Mouse (Mus musculus) embryonic stem cell, embryonic (primary cell): ENCODE measurements at regions not wholly inside any gene's neighbourhood (a gene's known extent, or its start where the extent isn't known, plus 50 kb on each side); places are given as distances from the start of the nearest gene placed in this dataset.
"Not testable (repeated sequence)": the region's sequence is repeated elsewhere in the genome, so short reads cannot be mapped to it uniquely, and the experiment has no call there.

ENCODE experiments used
- CTCF ChIA-PET, 4 experiments: fragments of 300-600 bp in 2 of 4; fragments of 350-600 bp in 2 of 4; sonication (Branson Sonifier 250); formaldehyde crosslinking; loops; one replicate each; lab custom pipeline; 2022; ENCODE audit warnings: inconsistent platforms in 2 of 4; lab: Charles Lee
- POLR2A ChIA-PET, 4 experiments: fragments of 300-600 bp in 2 of 4; fragments of 350-600 bp in 2 of 4; sonication (Branson Sonifier 250); formaldehyde crosslinking; loops; one replicate each; lab custom pipeline; 2022; ENCODE audit warnings: antibody characterized with exemption in 4 of 4, inconsistent platforms in 1 of 4; lab: Charles Lee

DNA sequence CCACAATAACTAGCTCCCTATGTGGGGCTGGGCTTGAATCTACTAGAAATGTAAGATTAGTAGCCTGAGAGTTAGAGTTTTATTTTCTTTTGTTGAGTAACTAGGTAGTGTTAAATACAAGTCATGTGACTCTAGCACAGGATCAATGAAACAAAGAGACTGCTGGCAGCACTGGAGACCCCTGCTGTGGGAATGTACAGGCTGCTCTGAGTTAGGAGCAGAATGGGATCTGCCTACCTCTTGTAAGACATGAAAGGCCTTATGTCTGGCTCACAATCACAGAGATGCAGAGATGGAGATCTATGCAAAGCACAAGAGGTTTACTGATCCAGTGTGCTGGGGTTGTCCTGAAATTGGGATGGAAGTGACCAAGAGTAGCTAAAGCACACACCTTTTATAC, 193.9 kb upstream of the Kcnmb2 start:
- POLR2A ChIA-PET, CTCF ChIA-PET: not testable (repeated sequence)

DNA sequence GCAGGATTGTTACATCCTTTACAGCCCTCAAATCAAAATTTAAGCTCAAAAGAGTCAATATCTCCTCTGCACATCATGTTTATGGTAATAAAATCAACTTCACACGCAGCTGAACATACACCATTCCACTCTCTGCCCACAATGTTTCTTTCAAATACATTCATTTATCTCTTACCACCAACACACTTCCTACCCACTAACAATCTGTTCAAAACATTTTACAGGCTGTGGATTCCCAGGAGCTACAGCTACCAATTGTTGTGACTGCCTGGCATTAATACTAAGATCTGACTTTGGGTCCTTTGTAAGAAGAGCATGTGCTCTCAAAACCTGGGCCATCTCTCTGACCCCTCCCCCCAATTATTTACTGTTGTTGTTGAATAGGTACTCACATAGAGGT, 161.0 kb upstream of the Kcnmb2 start:
- ChIA-PET POLR2A (no interaction called here), CTCF (no interaction called here)

DNA sequence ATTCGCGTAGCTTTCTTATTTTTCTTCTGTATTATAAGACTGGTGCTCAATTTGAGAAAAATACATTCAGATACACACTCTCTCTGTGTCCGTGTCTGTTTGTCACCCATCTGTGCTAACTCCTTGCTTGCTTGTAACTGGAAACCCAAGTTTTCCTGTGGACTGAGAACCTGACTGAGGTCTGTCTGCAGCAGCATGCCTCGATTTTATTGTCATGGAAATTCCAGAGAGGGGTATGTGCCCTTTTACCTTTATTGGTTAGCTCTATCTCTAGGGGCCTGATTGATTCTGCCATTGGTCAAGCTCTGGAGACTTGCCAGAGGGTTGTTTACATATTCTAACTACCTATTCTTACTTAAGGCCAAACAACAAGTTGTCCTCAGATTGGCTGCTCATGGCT, 146.4 kb upstream of the Kcnmb2 start:
- POLR2A ChIA-PET = no interaction called here
- CTCF ChIA-PET = no interaction called here

DNA sequence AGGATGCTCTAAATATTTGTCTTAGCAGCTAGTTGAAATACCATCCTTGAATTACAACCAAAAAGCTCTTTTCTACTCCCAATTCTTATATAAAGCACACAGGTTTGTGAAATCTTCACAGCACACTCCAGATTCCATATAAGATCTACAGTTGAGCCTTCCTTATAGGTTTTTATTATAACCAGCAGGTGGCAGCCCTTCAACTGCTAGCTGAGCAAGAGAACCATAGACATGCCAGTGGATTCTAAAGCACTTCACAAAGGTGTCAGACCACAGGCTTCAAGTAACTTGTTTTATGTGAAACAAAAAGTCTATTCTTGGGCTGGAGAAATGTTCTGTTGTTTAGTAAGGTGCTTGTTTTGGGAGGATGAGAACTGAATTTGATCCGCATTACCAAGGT, 133.1 kb upstream of the Kcnmb2 start:
- ChIA-PET CTCF (interaction anchor here in 3 of 4 experiments (0.6 to 1.2 kb wide), 3 partner anchors 36 to 1445 kb away, joined by 3 to 4 read pairs (median 3); no protein-coding TSS in a partner anchor), POLR2A (no interaction called here)

DNA sequence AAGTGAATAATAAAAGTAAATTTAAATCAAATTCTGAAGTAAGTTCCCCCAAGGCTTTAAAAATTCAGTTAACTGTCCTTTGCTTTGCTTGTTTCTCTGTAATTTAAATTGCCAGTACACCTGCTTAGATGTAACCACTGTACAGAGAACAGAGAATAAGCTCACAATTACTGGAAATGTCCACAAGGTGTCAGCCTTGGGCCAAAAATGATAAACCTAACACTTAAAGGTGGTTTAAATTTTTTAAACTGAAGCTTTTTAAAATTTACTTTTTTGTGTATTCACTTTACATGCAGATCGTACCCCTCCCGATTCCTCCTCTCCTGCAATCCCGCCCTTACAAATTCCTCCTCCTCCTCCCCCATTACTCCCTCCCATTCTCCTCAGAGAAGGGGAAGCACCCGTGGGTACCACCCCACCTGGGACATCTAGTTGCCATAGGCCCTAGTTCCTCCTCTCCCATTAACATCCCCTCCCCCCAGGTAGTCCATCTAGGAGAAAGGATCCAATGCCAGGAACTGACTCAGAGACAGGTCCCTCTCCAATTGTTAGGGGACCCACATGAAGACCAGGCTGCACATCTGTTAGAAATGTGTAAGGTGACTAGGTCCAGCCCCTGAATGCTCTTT, 111.9 kb upstream of the Kcnmb2 start:
- ChIA-PET POLR2A (interaction anchor here in 1 of 4 experiments (0.7 kb wide), 1 partner anchor 11 kb away, joined by 3 read pairs; no protein-coding TSS in a partner anchor), CTCF (interaction anchor here (0.5 to 1.5 kb wide), 23 partner anchors 9 to 1619 kb away, joined by 3 to 32 read pairs (median 4); partner anchors contain the start of gene Zfp639 (in 1 of the 4))

DNA sequence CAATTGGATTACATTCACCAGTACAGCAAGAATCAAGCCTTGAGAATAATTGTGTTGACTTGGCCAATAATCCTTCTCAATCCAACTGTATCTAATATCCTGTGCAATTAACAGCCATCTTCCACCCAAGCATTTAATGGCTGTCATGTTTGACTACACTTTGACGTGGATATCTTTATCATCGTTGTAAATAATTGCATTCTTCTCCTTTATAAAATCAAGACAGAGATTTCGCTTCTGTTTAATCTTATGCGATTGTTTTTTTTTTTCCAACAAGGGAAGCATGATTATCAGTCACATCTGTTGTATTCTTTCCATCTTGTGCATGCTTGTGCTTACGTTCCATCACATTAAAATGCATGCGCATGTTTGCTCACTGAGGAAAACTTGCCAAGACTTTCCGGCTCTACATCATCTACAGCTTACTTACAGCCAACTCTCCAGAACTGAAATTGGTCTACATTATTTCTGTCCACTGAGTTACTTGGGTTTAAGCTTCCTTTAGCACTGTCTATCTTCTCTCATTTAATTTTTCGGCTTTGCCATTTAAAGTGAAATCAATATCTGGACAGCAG, 108.8 kb upstream of the Kcnmb2 start:
- CTCF ChIA-PET = interaction anchor here in 1 of 4 experiments (0.6 kb wide), 1 partner anchor 523 kb away, joined by 3 read pairs; no protein-coding TSS in a partner anchor
- POLR2A ChIA-PET = no interaction called here

DNA sequence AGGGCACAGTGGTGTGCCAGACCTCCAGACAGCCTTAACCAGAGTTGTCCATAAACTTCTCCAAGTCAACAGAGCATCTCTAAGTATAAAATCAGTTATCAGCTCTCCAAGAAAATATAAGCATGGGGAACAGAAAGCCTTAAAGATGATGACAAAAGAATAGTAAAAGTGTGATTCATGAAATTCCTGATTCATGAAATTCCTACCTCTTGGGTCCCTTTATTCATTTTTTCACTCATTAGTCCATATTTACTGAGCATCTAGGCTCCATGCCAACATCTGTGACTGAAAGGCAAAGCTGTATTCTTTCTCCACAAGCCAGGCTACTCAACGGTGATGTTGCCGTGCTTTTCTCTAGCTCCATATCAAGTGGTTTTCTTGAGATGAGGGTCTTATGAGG, 105.7 kb upstream of the Kcnmb2 start:
- ChIA-PET POLR2A (no interaction called here), CTCF (no interaction called here)

DNA sequence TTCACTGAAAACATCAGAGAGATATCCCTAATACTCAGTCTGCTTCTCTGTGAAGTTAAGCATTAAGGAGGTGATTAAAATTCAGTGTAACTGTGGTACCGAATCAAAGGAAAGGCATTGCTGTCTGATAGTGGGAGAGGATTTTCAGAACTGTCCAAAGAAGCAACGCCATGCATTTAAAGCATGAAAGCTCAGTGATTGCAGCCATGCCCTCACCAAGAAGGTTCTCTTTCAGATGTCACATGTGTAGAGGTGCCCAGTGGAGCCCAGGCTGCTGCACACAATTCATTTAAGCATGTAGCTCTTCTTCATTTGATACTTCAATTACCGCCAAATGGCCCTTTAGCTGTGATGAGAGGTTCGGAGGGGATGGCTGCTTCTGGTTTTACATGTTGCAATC, 103.1 kb upstream of the Kcnmb2 start:
- POLR2A ChIA-PET = no interaction called here
- CTCF ChIA-PET = interaction anchor here in 1 of 4 experiments (1.0 kb wide), 1 partner anchor 9 kb away, joined by 3 read pairs; no protein-coding TSS in a partner anchor

DNA sequence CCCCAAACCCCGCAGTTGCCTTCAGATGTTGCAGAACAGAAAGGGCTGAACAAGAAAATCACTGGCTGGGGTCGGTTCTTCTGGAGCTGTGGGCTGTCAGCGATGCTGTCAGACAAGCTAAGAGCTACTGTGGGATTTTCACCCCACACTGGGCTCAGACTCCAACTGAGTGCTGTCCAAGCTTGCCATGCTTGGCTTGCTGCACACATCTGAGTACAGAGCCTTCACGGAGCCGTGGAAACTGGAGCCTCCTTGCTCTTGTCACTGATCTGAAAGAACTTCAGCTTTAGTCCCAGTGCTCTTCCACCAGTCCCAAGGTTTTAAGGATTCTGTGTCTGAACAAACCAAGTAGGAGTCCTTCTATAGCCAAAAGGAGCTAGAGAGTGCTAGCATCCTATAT, 98.3 kb upstream of the Kcnmb2 start:
- ChIA-PET POLR2A (interaction anchor here in 1 of 4 experiments (0.6 kb wide), 1 partner anchor 513 kb away, joined by 8 read pairs; no protein-coding TSS in a partner anchor), CTCF (no interaction called here)

DNA sequence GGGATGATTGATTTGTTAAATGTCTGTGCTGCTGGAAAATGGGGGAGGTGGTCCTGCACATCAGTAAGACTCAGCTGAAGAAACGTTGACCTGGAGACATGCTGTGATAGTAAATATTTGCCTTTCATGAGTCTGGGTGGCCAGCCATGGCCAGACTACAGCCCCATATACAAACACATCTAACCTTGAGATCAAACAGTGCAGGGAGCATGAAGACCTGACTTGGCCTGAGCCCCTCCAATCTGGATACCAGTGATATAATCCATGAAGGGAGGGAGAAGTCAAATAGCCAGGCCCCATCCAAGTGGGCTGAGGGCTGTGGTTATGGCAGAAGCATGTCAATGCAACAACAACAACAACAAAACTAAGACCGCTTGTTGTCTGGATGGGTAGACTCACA, 94.6 kb upstream of the Kcnmb2 start:
- ChIA-PET CTCF (no interaction called here), POLR2A (no interaction called here)

DNA sequence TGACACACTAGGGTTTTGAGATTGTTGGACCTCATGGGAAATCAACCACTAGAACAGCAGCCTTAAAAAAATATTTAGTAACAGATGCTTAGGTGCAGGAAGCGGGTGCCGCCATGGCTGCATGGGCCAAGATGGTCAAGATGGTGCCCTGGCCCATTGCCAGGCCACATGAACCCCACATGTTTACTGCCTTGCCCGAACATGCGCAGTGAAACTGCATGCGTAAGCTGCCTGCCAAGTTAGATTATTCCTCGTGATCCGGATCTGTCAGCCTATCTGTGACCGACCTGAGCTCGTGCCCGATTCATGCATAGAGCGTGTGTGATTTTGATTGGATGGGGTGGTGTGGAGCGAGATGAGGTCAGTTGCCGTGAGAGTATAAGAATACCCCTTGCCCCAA, 93.2 kb upstream of the Kcnmb2 start:
- POLR2A ChIA-PET = interaction anchor here in 1 of 4 experiments (1.1 kb wide), 1 partner anchor 28 kb away, joined by 3 read pairs; no protein-coding TSS in a partner anchor
- CTCF ChIA-PET = interaction anchor here in 1 of 4 experiments (0.6 kb wide), 1 partner anchor 508 kb away, joined by 12 read pairs; no protein-coding TSS in a partner anchor

DNA sequence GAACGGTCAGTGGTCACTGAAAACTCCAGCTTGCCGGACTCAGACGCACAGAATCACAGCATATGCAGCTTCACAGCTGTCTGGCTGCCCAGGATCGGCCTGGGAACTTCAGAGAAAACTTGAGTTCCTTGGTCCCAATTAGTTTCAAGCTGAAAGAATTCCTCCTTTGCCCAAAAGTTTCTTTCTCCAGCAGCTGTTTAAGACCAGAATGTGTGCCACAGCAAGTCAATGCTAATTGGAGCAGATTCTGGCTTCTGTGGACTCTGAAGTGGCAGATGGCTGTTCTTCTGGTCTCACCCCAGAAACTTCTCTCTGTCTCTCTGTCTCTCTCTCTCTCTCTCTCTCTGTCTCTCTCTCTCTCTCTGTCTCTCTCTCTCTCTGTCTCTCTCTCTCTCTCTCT, 91.1 kb upstream of the Kcnmb2 start:
- ChIA-PET POLR2A (interaction anchor here in 1 of 4 experiments (0.7 kb wide), 1 partner anchor 498 kb away, joined by 4 read pairs; no protein-coding TSS in a partner anchor), CTCF (interaction anchor here in 1 of 4 experiments (0.6 to 0.7 kb wide), 2 partner anchors 754 to 920 kb away, joined by 3 to 5 read pairs; no protein-coding TSS in a partner anchor)

DNA sequence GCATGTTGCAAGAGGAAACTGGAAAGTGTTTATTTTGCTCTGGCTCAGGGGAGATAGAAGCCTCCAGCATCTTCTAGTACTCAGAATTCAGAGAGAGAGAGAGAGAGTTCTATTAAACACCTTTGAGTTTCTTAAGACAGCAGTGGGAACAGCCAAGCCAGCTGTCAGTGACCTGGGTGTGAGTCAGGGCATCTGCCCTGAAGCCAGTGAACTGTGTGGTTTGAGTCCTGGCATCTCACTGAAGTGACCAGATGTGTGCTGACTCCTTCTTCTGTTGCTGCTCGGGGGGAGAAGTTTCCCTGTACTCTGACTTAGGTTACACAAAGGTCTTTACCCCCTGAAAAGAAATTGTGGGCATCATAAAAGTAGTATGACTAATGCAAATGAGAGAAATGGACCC, 70.4 kb upstream of the Kcnmb2 start:
- POLR2A ChIA-PET = no interaction called here
- CTCF ChIA-PET = no interaction called here

DNA sequence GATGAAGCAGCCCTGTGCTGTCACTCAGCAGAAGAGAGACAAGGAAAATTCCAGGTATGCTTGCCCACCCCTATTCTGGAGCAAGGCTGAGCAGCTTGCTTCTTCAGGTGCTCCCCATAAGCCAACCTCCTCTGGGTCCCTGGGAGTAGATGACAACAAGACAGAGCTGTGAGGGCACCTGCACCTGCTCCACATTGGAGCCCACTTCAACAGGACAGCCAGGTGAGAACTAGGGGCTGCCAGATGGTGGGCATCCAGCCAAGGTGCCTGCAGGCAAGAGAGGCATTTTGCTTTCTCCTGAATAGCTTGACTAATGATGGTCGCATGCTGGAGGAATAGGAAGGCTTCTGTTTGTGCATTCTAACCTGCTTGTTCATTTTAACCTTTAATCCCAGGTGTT, 61.1 kb upstream of the Kcnmb2 start:
- CTCF ChIA-PET = no interaction called here

DNA sequence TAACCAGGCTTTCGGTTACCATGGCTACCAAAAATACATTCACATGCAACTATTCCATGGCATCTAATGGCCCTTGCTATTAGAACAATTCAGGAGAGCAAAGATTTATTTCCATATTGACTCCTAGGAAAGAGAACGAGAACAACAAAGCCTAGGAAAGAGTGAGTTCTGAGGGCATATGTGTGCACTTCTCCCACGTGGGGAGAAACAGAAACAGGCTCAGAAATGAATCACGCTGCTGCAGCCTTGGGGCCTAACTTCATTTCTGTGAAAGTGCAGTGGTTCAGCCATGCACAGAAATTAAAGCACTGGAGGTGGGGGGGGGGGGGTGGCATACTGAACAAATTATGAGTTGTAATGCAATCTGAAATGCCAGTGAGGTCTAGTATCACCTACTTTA, 55.2 kb upstream of the Kcnmb2 start:
- ChIA-PET CTCF (no interaction called here), POLR2A (no interaction called here)

More for the DNA sequence above, 61.1 kb upstream of the Kcnmb2 start:
- POLR2A ChIA-PET = no interaction called here
